Mouse (Mus musculus) liver, adult 2 months (tissue): ENCODE results near the gene Pign.

ENCODE experiments used
- CTCF ChIP-seq: fragments of 200-500 bp; IDR thresholded peaks from 2 replicates; pipeline ENCODE4 v1.5.1; 2011; ENCODE audit warnings: low read depth, low read length, control low read depth
- POLR2A ChIP-seq: fragments of 200-500 bp; IDR thresholded peaks from 2 replicates; pipeline ENCODE4 v1.6.1; 2011; ENCODE audit warnings: low read length, control low read depth; ENCODE audit not compliant: insufficient read depth; ENCODE audit errors: extremely low read depth

GRCm38 (mm10) chr1:105522321-105522720 is 141.2 kb downstream of the Pign start:
- no peak for TF ChIP-seq CTCF
- TF ChIP-seq POLR2A: no peak
